Mouse (Mus musculus): ENCODE measurements around the gene Hist1h3b.

DNA sequence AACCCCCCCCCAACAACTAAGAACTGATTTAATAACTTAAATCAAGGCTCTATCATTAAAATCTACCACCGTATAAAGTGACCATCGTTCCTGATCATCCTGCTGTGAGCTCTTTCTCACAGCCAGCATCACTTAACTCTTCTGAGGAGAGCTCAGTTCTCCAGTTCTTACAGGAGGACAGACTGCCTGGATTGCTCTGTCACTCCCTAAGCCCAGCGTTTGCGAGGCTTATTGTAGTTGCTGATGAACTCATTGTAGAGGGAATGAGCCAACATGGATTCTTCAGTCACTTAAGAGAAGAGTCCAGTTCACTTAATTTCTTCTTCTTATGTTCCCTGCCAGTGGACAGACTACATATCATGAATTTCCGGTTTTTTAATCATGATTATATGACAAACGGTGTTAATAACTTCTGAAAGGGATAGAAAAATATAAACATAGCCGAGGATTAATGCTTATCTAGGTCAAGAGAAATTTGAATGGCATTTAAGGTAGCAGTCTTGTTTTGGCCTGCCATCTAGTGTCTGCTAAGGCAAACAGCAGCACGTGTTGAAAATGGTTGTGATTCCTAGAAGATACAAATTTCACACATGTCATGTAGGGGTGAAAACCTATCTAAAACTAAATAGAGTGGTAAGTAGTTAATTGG lies 19.8 kb upstream of the Hist1h3b start:
- TF ChIP-seq CTCF (IDR thresholded peaks at IDR 0.05; ENCODE audit: low read depth) (peak; percentile 85), EP300 (IDR thresholded peaks at IDR 0.05; ENCODE audit: low read depth) (no peak)
